Mouse (Mus musculus) testis, postnatal 10 days (tissue): Measurements from ENCODE around the gene Mcur1.

Experiments used
- DNase-seq: peaks from one replicate; pipeline ENCODE4 v3.0.0; 2021; ENCODE audit warnings: low spot score

Mcur1 gene

DNA sequence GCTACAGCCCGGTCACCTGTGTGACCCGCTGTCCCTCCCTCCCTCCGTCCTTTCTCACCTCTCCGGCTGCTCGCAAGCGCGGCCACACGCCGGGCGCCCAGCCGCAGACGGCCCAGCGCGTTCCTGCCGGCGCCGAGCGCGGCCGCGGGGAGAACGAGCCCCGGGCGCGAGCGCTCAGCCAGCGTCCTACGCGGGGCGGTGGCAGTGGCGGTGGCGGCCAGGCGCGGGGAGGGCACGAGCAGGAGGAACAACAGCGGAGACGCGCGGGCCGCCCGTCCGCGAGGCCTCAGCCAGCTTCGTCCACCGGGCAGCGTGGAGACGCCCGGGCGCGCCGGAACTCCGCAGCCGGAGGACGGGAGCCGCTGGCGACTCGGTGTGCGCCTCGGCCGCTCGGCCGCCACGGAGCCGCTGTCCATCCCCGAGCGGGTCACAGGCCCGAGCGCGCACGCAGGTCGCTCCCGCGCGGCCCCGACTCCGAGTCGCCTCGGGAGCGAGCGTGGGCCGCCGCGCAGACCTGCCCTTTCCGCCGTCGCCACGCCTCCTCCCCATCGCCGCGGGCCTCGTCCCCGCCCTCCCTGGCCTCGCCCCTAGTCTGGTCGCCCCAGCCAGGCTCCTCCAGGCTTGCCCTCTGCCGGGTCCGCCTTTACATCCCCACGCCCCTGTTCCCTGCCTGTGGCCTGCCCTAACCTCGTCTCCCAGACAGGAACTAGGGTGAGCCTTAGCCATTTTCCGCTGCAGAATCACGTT lies at the start of gene Mcur1:
Mcur1 (minus strand) TSS at position 481 of the 747 bp plus-strand sequence.
- DNase-seq: peak; percentile 97

DNA sequence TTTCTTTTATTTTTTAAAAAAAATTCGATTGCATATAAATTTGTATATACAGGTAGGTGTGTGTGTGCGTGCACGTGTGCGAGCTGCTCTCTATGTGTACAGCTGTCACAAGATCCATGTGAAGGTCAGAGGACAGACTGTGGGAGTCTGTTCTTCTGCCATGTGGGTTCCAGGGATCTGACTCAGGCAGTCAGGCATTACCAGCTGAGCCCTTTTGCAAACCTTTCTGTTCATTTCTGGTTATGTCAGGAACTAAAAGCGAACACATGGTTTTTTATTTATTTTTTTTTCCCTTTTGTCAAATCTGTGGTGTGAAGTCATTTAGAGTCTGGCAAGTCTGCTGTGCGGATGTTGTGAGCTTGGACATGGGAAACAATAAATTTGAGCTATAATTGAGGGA lies 48.9 kb upstream of the Mcur1 start:
- DNase-seq: no peak

GRCm38 (mm10) chr13:43603042-43603441 lies 43.1 kb upstream of the Mcur1 start:
- no peak for DNase-seq

GRCm38 (mm10) chr13:43602440-43602839 lies 42.4 kb upstream of the Mcur1 start:
- DNase-seq: no peak

- no peak for DNase-seq
Observed at GRCm38 (mm10) chr13:43600967-43601366, 41.0 kb upstream of the Mcur1 start.

GRCm38 (mm10) chr13:43595896-43596295 lies 35.9 kb upstream of the Mcur1 start:
- DNase-seq: peak; percentile 49

DNA sequence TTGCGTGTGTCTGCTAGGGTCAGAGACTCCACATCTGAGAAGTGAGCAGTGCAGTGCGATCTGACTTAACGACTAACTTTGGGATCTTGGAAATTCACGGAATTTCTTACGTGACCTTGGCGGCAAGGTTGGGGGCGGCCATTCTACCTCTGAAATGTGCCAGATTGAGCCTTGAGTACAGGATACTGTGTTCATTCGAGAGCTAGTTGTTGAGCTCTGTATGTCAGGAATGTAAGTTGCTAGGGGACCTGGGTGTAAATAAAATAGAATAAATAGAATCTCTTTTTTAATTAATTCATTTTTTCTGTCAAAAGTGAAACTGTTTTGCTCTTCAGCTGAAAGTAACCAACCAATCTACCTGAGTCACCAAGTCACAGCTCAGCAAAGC lies 32.7 kb upstream of the Mcur1 start:
- DNase-seq: no peak

- DNase-seq: no peak
Observed at GRCm38 (mm10) chr13:43591828-43592680, 32.1 kb upstream of the Mcur1 start.

GRCm38 (mm10) chr13:43587844-43588840 lies 28.2 kb upstream of the Mcur1 start:
- no peak for DNase-seq

DNA sequence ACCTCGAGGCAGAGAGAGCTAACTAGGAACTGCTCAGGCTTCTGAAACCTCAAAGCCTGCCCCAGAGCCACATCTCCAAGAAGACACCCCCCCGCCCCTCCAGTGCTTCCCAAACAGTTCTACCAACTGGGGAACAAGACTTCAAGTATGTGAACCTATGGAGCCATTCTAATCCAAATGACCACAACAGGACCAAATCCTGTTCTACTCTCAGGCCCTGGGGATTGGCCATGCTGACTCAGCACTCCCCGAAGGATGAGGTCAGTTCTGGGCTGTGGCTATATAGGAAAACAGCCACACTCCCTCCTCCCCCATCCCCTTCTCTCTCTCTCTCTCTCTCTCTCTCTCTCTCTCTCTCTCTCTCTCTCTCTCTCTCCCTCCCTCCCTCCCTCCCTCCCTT lies 27.0 kb upstream of the Mcur1 start:
- no peak for DNase-seq

GRCm38 (mm10) chr13:43585335-43585734 lies 25.3 kb upstream of the Mcur1 start:
- DNase-seq: no peak

DNA sequence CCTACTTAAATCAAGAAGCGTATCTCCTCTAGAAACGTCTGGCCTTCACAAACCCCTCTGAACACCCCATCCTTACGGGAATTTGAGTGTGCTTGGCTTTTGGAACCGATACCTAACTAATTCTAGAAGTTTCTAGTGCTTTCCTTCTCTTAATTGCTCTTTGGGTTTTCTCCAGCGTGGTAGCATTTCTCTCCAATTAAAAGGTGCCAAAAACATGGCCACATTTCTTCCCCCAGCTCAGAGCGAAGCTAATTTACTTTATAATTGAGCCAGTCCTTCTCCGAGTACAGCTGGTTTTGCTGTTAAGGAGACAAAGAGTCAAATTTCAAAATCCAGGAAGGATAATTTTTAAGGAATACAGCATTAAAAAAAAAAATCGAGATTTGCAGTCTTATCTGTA lies 23.5 kb upstream of the Mcur1 start:
- no peak for DNase-seq

DNA sequence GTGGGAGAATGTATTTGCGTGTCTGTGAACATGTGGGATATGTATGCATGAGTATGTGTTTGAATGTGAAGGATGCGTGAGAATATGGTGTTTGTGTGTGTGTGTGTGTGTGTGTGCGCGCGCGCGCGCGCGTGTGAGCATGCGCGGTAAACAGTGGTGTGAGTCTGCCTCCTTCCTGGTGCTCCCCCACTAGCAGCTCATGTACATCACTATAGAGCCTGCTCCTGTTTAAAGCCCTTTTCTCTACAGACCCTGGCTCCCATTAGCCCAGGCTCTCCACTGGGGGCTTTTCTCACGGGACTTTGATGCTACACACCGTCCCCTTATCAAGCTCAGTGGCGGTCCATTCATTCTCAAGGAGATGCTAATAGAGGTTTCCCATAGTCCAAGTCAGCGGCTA lies 23.0 kb upstream of the Mcur1 start:
- DNase-seq: no peak

DNA sequence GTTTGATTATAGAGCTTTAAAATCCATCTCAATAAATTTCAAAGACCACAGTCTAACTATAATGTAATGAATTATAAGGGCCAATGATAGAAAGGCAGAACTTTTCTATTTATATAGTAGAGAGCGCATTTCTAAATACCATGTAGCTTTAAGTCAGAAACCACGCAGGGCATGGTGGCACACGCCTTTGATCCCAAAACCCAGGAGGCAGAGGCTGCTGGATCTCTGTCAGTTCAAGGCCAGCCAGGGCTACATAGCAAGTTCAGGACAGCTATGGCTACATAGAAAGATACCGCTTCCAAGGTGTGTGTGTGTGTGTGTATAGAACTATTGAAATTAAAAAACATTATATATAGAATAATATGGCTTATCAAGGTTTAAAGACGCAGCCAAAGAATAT lies 20.7 kb upstream of the Mcur1 start:
- DNase-seq: no peak

DNA sequence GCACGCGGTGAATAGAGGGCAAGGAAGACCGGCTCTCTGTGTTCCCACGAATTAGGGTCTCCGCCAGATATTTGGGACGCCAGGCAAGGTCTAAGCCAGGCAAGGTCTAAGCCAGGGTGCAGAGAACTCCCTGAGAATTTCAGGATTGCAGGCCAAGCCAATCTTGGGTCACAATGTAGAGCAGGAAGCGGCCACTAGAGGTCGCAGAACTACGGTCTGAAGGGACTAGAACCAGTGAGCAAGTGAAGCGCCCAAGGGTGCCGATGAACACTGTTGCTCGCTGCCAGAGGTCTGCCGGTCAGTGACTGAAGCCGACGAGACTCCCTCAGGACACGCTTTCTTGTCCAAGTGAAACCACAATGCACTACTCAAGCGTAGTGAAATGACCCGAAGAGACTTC lies 19.7 kb upstream of the Mcur1 start:
- DNase-seq: peak; percentile 74

GRCm38 (mm10) chr13:43577766-43578165 lies 17.8 kb upstream of the Mcur1 start:
- no peak for DNase-seq

GRCm38 (mm10) chr13:43577254-43577653 lies 17.3 kb upstream of the Mcur1 start:
- peak; percentile 53 for DNase-seq

- DNase-seq: no peak
Observed at GRCm38 (mm10) chr13:43575431-43575830, 15.4 kb upstream of the Mcur1 start.

DNA sequence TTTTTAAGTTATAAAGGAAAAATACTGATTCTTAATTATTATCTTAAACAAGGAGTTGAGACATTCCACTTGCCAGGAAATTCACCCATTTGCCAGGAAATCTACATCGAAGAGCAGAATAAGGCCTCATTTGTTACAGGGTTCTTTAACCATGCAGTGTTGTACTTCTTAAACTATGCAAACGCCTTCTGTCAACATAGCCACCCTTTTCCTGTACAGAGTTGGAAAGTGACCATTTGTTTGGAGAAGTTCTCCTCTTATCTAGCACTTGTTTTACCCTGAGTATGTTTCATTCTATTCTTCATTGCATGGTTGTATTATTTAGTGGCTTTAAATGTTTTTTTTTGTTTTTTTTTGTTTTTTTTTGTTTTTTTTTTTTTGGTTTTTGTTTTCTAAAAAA lies 14.0 kb upstream of the Mcur1 start:
- no peak for DNase-seq

DNA sequence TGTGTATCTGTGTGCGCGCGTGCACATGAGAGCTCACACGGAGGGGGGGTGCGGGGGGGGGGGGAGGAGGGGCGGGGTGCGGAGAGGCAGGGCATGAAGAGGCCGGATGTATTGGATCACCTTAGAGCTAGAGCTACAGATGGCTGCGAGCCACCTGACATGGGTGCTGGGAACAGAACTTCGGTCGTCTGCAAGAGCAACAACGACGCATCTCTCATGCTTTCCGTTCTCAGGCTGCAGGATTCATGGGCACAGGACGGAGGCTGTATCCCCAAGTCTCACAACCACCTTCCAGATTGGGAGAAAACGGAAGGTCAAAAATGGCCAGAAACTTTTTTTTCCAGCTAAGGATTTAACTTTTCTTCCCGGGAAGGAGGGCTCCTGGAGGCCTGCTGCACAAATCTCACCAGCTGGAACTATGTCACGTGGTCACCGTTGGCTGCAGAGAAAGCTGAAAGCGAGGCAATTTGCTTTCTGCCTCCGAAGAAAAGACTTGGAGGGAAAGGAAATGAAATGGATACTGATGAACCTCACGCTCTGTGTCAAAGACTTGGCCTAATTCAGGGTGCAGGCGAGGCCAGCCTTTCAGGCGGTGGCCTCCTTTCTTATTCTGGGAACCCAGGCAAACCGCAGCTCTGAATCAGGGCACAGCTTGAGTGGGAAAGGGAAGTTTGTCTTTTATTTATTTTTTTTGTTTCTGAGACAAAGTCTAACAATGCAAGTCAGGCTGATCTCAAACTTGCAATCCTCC lies 7.3 kb upstream of the Mcur1 start:
- DNase-seq: no peak

- DNase-seq: no peak
Observed at GRCm38 (mm10) chr13:43566184-43566583, 6.2 kb upstream of the Mcur1 start.
